Mouse (Mus musculus) lung, postnatal 10 days (tissue): Measurements from ENCODE around the gene BC025920.
A peak's percentile ranks its signal among the peaks of the same experiment; 100 is the strongest.

Source experiments
- DNase-seq: peaks from one replicate; pipeline ENCODE4 v3.0.0; 2021

Gene BC025920

GRCm38 (mm10) chr10:81574081-81575056 lies 31.7 kb upstream of the BC025920 start, which contains the start of gene Tle2:
Gene Tle2, plus strand, starts transcription at chr10:81574561.
- DNase-seq, result peak; percentile 41

GRCm38 (mm10) chr10:81575208-81575631 lies 30.9 kb upstream of the BC025920 start:
- peak; percentile 58 for DNase-seq

GRCm38 (mm10) chr10:81575695-81576094 lies 30.4 kb upstream of the BC025920 start:
- peak; percentile 55 for DNase-seq

- no peak for DNase-seq
These were observed 26.1 kb upstream of the BC025920 start for GRCm38 (mm10) chr10:81579967-81580366.

GRCm38 (mm10) chr10:81580441-81581070 lies 25.5 kb upstream of the BC025920 start:
- peak; percentile 57 for DNase-seq

- no peak for DNase-seq
These were observed 22.7 kb upstream of the BC025920 start for GRCm38 (mm10) chr10:81583347-81583746.

- no peak for DNase-seq
These were observed 17.3 kb upstream of the BC025920 start for GRCm38 (mm10) chr10:81588739-81589138.

GRCm38 (mm10) chr10:81591846-81592245 lies 14.2 kb upstream of the BC025920 start:
- DNase-seq, result no peak

GRCm38 (mm10) chr10:81592631-81593030 lies 13.4 kb upstream of the BC025920 start:
- no peak for DNase-seq

GRCm38 (mm10) chr10:81593223-81593622 lies 12.8 kb upstream of the BC025920 start:
- no peak for DNase-seq

- no peak for DNase-seq
These were observed 12.1 kb upstream of the BC025920 start for GRCm38 (mm10) chr10:81593935-81594334.

GRCm38 (mm10) chr10:81595599-81595998 lies 10.5 kb upstream of the BC025920 start:
- no peak for DNase-seq

GRCm38 (mm10) chr10:81596611-81597010 lies 9.5 kb upstream of the BC025920 start:
- DNase-seq, result no peak

- DNase-seq, result peak; percentile 73
These were observed 8.7 kb upstream of the BC025920 start for GRCm38 (mm10) chr10:81597137-81597950.

- no peak for DNase-seq
These were observed 7.7 kb upstream of the BC025920 start for GRCm38 (mm10) chr10:81598342-81598741.

- DNase-seq, result no peak
These were observed 7.2 kb upstream of the BC025920 start for GRCm38 (mm10) chr10:81598871-81599270.

- DNase-seq, result no peak
These were observed 6.4 kb upstream of the BC025920 start for GRCm38 (mm10) chr10:81599630-81600029.

- DNase-seq, result no peak
These were observed 6.0 kb upstream of the BC025920 start for GRCm38 (mm10) chr10:81600096-81600495.

- DNase-seq, result peak; percentile 97
These were observed 5.3 kb upstream of the BC025920 start, which contains the start of gene Tle6 for GRCm38 (mm10) chr10:81600738-81601203. Gene Tle6, minus strand, starts transcription at chr10:81601073.

GRCm38 (mm10) chr10:81601396-81601905 lies 4.6 kb upstream of the BC025920 start:
- DNase-seq, result no peak

GRCm38 (mm10) chr10:81602741-81603151 lies 3.3 kb upstream of the BC025920 start:
- peak; percentile 62 for DNase-seq
